Mouse (Mus musculus) cortical plate, adult 2 months (tissue): ENCODE data around the gene Brsk2.
"Not testable (repeated sequence)": the region's sequence is repeated elsewhere in the genome, so short reads cannot be mapped to it uniquely, and the experiment has no call there.

Experiments
- CTCF ChIP-seq: fragments of 200-500 bp; IDR thresholded peaks from 2 replicates; pipeline ENCODE4 v1.5.1; 2011; ENCODE audit warnings: mild to moderate bottlenecking, control low read depth, low read length; ENCODE audit not compliant: insufficient read depth; ENCODE audit errors: extremely low read depth
- POLR2A ChIP-seq: fragments of 200-500 bp; IDR thresholded peaks from 2 replicates; pipeline ENCODE4 v1.6.1; 2011; ENCODE audit warnings: mild to moderate bottlenecking, low read length, control low read depth; ENCODE audit not compliant: insufficient read depth; ENCODE audit errors: extremely low read depth

GRCm38 (mm10) chr7:141924121-141924520 is 25.4 kb upstream of the Brsk2 start:
- TF ChIP-seq POLR2A, CTCF: not testable (repeated sequence)
